Mouse (Mus musculus) forebrain, embryonic 15.5 days (tissue): Measurements from ENCODE around the gene Abcc5. TPM values are rescaled to one million over a fixed set of nuclear protein-coding genes. Genes with fewer than 3 reads are reported as not detected.

Experiments used
- ATAC-seq: fragments of 200-750 bp; cut with Nextera tagmentation; replicated peaks from 2 replicates; pipeline ENCODE4 v1.8.0; 2017; ENCODE audit warnings: mild to moderate bottlenecking, moderate TSS enrichment, moderate library complexity
- H3K27ac ChIP-seq: fragments of 300-500 bp; sonication (generic); replicated peaks from 2 replicates; pipeline ENCODE4 v1.5.1; 2015; ENCODE audit warnings: mild to moderate bottlenecking, inconsistent platforms
- H3K27me3 ChIP-seq: fragments of 300-500 bp; sonication (generic); 2 replicates; pipeline ENCODE4 v1.6.1; 2015; ENCODE audit warnings: inconsistent platforms
- H3K36me3 ChIP-seq: fragments of 300-500 bp; sonication (generic); 2 replicates; pipeline ENCODE4 v1.6.1; 2015; ENCODE audit warnings: mild to moderate bottlenecking, inconsistent platforms
- H3K4me1 ChIP-seq: fragments of 300-500 bp; sonication (generic); 2 replicates; pipeline ENCODE4 v1.6.1; 2015; ENCODE audit warnings: inconsistent platforms
- H3K4me2 ChIP-seq: fragments of 300-500 bp; sonication (generic); replicated peaks from 2 replicates; pipeline ENCODE4 v1.6.1; 2015; ENCODE audit warnings: mild to moderate bottlenecking, inconsistent platforms
- H3K4me3 ChIP-seq: fragments of 300-500 bp; sonication (generic); 2 replicates; pipeline ENCODE4 v1.5.1; 2015; ENCODE audit warnings: mild to moderate bottlenecking, inconsistent platforms
- H3K9ac ChIP-seq: fragments of 300-500 bp; sonication (generic); replicated peaks from 2 replicates; pipeline ENCODE4 v1.6.1; 2015; ENCODE audit warnings: mild to moderate bottlenecking, inconsistent platforms
- H3K9me3 ChIP-seq: fragments of 300-500 bp; sonication (generic); 2 replicates; pipeline ENCODE4 v1.6.1; 2016; ENCODE audit warnings: inconsistent platforms
- WGBS: fragments of 180-500 bp; shearing (Covaris S2); methylation state at CpG from one replicate; pipeline ENCODE4 v1.1.7; 2015; ENCODE audit warnings: mixed read lengths; 5-methylcytosine and 5-hydroxymethylcytosine counted together
- polyA plus RNA-seq: library from polyadenylated mRNA; unstranded; fragments of >200 nt; fragmentation: Nextera tagmentation; extraction: Ambion mirVana; gene quantifications from 2 replicates; pipeline ENCODE4 v1.2.1, GENCODE M21; 2015

Gene Abcc5
- polyA plus RNA-seq, 1 experiment from 2014 or later, result 144 TPM

DNA sequence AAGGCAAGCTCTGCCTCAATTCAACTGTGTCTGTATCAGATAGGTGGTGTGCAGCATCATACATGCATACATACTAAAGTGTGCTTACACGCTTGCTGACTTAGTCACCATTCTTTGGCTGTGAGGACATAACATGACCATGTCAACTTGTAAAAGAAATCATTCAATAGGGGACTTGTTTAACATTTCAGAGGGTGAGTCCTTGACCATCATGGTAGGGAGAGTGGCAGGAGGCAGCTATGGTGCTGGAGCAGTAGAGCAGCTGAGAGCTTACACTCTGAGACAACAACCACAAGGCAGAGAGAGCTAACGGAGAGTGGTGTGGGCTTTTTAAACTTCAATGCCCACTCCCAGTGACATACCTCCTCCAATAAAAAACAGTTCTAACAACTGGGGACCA lies 9.9 kb downstream of the Abcc5 start:
- 94% methylated on average over 2 of the region's 2 CpGs for WGBS
- H3K36me3 ChIP-seq, result peaks cover 36% of the 10 kb centered on the region
- H3K4me1 ChIP-seq, result no peaks in the 10 kb centered on the region
- H3K27me3 ChIP-seq, result no peaks in the 10 kb centered on the region
- H3K4me3 ChIP-seq, result no peak overlapping the region
- no peak overlapping the region for H3K27ac ChIP-seq
- ATAC-seq, result no peak
- H3K9me3 ChIP-seq, result no peaks in the 10 kb centered on the region
- no peak overlapping the region for H3K4me2 ChIP-seq
- H3K9ac ChIP-seq, result no peak overlapping the region

DNA sequence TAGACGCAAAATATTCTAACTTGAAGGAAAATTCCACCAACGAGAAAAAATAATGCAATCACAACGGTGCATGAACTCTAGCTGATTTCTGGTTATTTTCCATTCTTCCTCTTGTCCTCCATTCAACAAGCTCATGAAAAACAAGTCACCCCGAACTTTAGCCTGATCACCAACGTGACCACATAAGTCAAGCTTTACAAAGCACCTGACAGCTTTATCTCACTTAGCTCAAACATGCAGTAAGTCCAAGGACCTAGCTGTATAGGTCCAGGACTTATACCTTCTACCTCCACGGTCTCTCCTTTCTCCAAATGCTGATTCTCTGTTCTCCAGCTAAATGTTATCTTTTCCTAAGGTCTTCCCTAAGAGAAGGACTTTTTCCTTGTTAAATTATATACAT lies 10.4 kb downstream of the Abcc5 start:
- no peak overlapping the region for H3K9ac ChIP-seq
- H3K4me1 ChIP-seq, result no peaks in the 10 kb centered on the region
- no peak overlapping the region for H3K27ac ChIP-seq
- ATAC-seq, result no peak
- peaks cover 32% of the 10 kb centered on the region for H3K36me3 ChIP-seq
- H3K27me3 ChIP-seq, result no peaks in the 10 kb centered on the region
- H3K9me3 ChIP-seq, result no peaks in the 10 kb centered on the region
- H3K4me3 ChIP-seq, result no peak overlapping the region
- 94% methylated on average over 6 of the region's 6 CpGs for WGBS
- H3K4me2 ChIP-seq, result no peak overlapping the region

DNA sequence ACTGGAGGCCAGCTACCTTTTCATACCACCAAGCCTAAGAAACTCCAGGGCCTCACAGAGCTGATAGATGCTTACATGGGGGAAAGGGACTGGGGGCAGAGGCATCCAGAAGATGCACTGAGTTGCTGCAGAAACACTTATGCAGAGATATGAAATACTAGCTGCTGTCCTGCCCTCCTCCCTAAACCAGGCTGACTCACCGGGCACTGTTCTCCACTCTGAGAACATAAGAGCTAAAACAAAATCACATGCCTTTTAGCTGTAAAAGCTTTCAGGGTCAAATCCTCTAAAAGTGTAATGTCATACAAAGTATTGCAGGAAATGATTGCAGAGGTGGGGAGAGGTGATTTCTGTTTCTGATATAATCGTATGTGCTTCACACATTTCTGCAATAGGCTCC lies 11.0 kb downstream of the Abcc5 start:
- ATAC-seq, result no peak
- H3K4me2 ChIP-seq, result no peak overlapping the region
- no peak overlapping the region for H3K27ac ChIP-seq
- H3K4me1 ChIP-seq, result no peaks in the 10 kb centered on the region
- H3K36me3 ChIP-seq, result peaks cover 29% of the 10 kb centered on the region
- no peaks in the 10 kb centered on the region for H3K9me3 ChIP-seq
- H3K27me3 ChIP-seq, result no peaks in the 10 kb centered on the region
- H3K4me3 ChIP-seq, result no peak overlapping the region
- H3K9ac ChIP-seq, result no peak overlapping the region
- WGBS, result 88% methylated on average over 2 of the region's 2 CpGs

DNA sequence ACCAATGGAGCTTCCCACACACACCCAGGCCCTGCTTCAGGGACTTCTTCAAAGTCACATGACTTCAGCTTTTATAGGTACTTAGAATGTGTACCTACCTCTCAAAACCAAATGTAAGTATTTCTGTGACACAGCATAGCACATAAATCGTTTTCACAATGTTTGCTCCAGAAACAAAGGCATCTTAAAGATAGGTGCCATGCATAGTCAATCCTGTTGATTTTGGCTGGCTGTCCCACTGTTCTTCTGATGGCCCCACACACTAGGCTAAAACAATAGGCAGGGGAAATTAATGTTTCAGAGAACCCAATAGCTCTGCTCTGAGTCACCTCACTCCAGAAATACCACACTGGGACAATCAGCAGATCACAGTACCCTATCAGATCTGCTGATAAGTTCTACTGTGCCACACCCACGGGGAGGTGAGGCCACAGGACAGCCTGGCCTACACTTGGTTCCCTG lies 12.3 kb downstream of the Abcc5 start:
- no peak overlapping the region for H3K27ac ChIP-seq
- ATAC-seq, result no peak

DNA sequence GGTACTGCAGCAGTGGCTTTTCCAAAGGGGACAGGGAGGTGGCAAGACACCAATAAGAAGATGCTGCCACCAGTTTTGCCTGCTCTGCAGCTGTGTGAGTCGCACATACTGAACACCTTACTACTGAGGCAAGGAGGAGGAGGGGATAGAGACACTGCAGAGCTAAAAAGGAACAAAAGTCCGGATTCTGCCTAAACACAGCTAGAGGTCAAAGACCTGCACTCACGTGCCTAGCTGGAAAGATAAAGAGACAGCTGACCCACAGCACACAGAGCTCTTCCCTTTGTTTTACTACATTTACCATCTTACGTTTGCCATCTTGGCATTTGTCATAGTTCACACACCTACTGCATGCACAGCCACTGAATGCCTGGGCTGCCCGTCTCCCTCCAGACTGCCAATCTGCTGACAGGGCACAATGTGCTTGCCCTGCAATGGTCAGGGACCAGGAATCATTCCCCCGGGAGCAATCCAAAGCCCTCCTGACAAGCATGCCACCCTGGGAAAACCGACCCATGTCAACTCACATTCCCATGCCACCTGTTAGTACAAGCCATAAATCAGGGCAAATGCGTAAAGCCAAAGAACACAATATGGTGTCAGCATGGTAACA lies 14.1 kb downstream of the Abcc5 start:
- no peak overlapping the region for H3K4me2 ChIP-seq
- H3K9ac ChIP-seq, result no peak overlapping the region
- no peaks in the 10 kb centered on the region for H3K4me1 ChIP-seq
- no peaks in the 10 kb centered on the region for H3K9me3 ChIP-seq
- no peak overlapping the region for H3K27ac ChIP-seq
- H3K27me3 ChIP-seq, result no peaks in the 10 kb centered on the region
- no peak overlapping the region for H3K4me3 ChIP-seq
- peaks cover 10% of the 10 kb centered on the region for H3K36me3 ChIP-seq
- WGBS, result 84% methylated on average over 8 of the region's 8 CpGs
- no peak for ATAC-seq

More for the DNA sequence above, 12.3 kb downstream of the Abcc5 start:
- Histone ChIP-seq H3K4me1 (no peaks in the 10 kb centered on the region), H3K4me3 (no peak overlapping the region), H3K9me3 (no peaks in the 10 kb centered on the region), H3K4me2 (no peak overlapping the region), H3K9ac (no peak overlapping the region), H3K36me3 (peaks cover 18% of the 10 kb centered on the region), H3K27me3 (no peaks in the 10 kb centered on the region)
- 86% methylated on average over 2 of the region's 2 CpGs for WGBS

DNA sequence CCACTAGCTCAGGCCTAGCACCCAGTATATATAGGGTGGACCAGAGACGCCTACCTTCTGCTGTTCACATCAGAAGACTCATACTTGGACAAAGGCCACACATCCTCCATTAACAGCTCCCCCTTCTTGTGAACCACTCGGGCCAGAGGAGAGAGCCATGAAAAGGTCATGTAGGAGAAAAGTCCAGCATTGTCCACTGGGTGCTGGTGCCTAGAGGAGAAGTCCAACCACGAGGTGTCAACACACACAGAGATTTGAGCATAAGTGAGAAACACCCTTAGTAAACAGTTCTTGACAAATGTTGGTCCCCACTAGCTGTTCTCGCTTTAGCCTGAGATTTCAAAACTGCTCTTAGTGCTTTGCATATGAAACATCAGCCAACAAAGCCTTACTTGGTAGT lies 20.9 kb downstream of the Abcc5 start:
- no peak overlapping the region for H3K4me2 ChIP-seq
- 87% methylated on average over 4 of the region's 4 CpGs for WGBS
- no peak overlapping the region for H3K4me3 ChIP-seq
- peaks cover 38% of the 10 kb centered on the region for H3K36me3 ChIP-seq
- no peak for ATAC-seq
- no peak overlapping the region for H3K9ac ChIP-seq
- no peak overlapping the region for H3K27ac ChIP-seq
- no peaks in the 10 kb centered on the region for H3K4me1 ChIP-seq
- H3K9me3 ChIP-seq, result no peaks in the 10 kb centered on the region
- no peaks in the 10 kb centered on the region for H3K27me3 ChIP-seq

DNA sequence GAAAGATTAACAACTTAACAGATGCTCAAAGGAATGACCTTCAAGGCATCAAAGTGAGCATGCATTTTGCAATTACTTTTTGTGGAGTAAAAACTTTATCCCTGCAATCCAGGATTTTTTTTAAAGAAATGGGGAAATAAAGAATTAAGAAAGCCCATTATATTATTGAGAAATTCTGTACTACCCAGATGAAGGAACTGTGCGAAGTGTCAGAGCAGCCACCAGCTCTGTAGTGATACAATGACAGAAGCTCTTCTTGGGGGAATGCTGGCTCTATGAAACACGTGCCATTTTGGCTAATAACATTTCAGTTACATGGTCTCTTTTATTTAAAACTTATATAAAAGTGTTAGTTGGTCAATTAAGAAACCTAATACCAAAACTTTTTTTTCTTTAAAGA lies 22.9 kb downstream of the Abcc5 start:
- Histone ChIP-seq H3K9me3 (no peaks in the 10 kb centered on the region), H3K4me2 (no peak overlapping the region), H3K4me3 (no peak overlapping the region), H3K27ac (no peak overlapping the region), H3K4me1 (no peaks in the 10 kb centered on the region), H3K27me3 (no peaks in the 10 kb centered on the region), H3K36me3 (peaks cover 57% of the 10 kb centered on the region), H3K9ac (no peak overlapping the region)
- WGBS, result 90% methylated on average over 2 of the region's 2 CpGs
- no peak for ATAC-seq

DNA sequence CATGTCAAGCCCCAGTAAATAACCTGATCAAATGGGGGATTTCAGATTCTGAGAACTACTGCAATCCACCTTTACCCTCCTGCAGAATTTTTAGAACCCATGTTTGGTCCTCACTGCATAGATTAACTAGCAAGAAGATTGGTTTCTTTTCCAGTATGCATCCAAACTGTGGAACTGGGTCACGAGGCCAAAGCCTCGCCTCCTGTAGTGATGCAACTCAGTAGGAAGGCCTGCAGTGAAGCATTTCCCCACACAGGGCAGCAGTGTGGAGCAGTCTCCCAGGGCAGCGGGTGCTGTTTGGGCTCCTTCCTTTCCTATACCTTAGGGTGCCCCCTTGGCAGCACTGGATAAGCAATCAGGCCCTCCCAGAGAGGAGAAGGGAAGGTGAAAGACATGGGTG lies 24.6 kb downstream of the Abcc5 start:
- Histone ChIP-seq H3K9me3 (no peaks in the 10 kb centered on the region), H3K36me3 (peaks cover 63% of the 10 kb centered on the region), H3K9ac (no peak overlapping the region), H3K4me1 (no peaks in the 10 kb centered on the region), H3K4me3 (no peak overlapping the region), H3K4me2 (no peak overlapping the region), H3K27ac (0 out of 2 replicates have a peak overlapping the region, but pooled peaks have one; percentile 5), H3K27me3 (no peaks in the 10 kb centered on the region)
- WGBS, result 85% methylated on average over 3 of the region's 3 CpGs
- ATAC-seq, result no peak

DNA sequence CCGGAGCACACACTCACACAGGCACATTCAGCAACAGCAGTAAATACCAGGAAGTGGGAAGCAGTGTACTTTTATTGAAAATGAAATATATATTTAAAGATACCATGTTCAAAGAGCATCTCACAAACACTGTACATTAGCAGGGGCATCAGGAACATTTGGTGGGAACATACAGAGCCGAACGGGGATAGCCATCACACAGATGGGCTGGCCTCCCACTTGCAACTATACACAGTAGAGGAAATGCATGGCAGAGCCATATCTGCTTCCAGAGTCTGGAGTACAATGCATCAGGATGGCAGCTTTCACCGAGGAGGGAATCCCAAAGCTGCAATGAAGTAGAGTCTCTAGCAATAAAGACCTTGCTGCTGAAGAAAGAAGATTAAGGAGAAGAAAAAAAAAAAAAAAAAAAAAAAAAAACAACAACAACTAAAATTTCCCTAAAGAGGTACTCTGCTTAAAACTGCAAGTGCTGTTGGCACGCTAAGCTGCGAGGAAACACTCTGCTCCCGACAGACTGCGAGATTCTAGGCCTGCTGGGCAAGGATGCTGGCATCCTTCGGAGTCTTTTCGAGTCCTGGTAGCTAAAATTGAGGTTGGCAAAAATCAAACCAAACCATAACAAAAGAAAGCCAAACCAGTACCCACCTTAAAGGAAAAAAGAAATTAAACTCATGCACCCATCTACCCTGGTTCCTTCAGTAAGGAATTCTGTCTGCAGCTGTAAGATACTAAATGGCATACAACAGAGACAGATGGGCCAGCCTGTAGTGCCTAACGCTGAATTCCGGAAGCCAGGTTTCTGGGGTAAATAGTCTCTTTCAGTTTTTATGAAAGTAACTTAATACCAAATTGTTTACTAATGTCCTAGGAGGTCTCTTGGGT lies 25.2 kb downstream of the Abcc5 start:
- H3K9me3 ChIP-seq, result no peaks in the 10 kb centered on the region
- no peaks in the 10 kb centered on the region for H3K4me1 ChIP-seq
- H3K36me3 ChIP-seq, result peaks cover 70% of the 10 kb centered on the region
- H3K9ac ChIP-seq, result no peak overlapping the region
- H3K4me3 ChIP-seq, result no peak overlapping the region
- WGBS, result 78% methylated on average over 12 of the region's 12 CpGs
- H3K27ac ChIP-seq, result no peak overlapping the region
- no peaks in the 10 kb centered on the region for H3K27me3 ChIP-seq
- ATAC-seq, result no peak
- H3K4me2 ChIP-seq, result no peak overlapping the region

DNA sequence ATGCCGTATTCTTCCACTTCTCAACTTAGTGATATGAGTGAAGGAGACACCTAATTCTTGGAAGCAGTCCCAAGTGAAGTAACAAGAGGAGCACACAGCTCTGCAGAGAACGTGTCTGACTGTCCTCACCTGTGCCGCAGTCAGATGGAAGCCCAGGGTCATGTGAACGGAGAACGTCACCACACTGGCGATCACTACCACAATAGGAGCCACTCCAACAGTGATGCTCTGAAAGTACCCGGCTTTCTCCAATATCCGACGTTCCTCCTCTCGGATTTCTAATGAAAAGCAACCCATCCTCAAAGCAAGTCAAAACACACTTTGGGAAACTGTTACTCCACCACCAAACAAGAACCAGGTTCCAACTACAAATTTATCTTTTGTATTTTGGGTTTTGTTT lies 29.3 kb downstream of the Abcc5 start:
- no peak overlapping the region for H3K4me2 ChIP-seq

DNA sequence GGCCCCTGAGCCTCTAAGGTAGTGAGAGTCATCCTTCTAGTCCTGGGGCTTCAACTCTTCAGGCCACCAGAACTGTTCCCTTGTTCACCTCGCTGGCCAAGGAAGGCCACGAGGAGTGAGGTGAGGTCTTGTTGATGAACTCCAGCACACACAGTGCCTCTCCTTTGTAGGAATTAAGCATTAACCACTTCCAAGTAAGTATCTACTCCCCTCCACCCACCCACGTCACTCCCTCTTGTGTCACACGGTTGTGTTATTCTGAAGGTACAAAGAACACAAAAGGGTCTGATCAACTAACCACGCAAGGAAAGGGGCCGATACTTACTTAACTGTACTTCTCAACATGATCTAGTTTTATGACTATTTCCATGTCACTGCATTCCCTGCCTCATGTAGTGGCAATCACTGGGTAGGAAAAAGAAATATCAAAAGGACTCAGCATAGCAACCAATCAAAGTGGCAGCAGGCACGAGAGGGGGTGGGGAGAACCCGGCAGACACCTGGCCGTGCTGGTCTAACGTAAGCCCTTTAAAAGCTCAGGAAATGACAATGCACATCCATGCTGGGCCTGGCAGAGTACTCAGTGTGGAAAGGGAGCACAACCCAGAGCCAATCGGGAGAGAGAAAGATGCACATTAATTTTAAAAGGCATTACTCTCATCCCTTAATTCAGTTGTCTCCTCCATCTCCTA lies 30.8 kb downstream of the Abcc5 start:
- Histone ChIP-seq H3K4me2 (no peak overlapping the region), H3K9me3 (no peaks in the 10 kb centered on the region), H3K36me3 (peaks cover 78% of the 10 kb centered on the region), H3K9ac (no peak overlapping the region), H3K4me3 (no peak overlapping the region), H3K4me1 (no peaks in the 10 kb centered on the region), H3K27me3 (no peaks in the 10 kb centered on the region), H3K27ac (no peak overlapping the region)
- no peak for ATAC-seq
- WGBS, result 85% methylated on average over 11 of the region's 11 CpGs

More for the DNA sequence above, 29.3 kb downstream of the Abcc5 start:
- no peaks in the 10 kb centered on the region for H3K27me3 ChIP-seq
- no peak overlapping the region for H3K9ac ChIP-seq
- H3K9me3 ChIP-seq, result no peaks in the 10 kb centered on the region
- no peaks in the 10 kb centered on the region for H3K4me1 ChIP-seq
- H3K36me3 ChIP-seq, result peaks cover 68% of the 10 kb centered on the region
- no peak overlapping the region for H3K27ac ChIP-seq
- WGBS, result 95% methylated on average over 10 of the region's 10 CpGs
- no peak for ATAC-seq
- no peak overlapping the region for H3K4me3 ChIP-seq

DNA sequence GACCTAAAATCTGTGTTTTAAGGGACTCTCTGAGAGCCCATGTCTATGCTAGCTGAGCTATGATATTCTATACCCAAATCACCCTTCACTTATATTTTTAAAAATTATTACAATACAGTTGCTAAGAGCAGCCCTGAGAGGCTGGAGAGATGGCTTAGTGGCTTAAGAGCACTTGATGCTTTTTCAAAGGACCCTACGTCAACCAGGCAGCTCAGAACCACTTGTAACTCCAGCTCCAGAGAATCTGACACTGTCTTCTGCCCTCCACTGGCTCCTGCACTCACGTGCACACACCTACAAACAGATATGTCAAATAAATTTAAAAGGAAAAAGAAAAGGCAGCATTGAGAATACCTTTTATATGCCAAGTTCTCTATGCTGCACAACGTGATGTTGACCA lies 34.4 kb downstream of the Abcc5 start:
- no peaks in the 10 kb centered on the region for H3K4me1 ChIP-seq
- H3K4me3 ChIP-seq, result no peak overlapping the region
- no peaks in the 10 kb centered on the region for H3K27me3 ChIP-seq
- H3K36me3 ChIP-seq, result peaks cover 81% of the 10 kb centered on the region
- no peak overlapping the region for H3K4me2 ChIP-seq
- no peaks in the 10 kb centered on the region for H3K9me3 ChIP-seq
- no peak overlapping the region for H3K27ac ChIP-seq
- H3K9ac ChIP-seq, result no peak overlapping the region
- WGBS, result 90% methylated on average over 3 of the region's 3 CpGs
- no peak for ATAC-seq
